Mouse (Mus musculus): Measurements from ENCODE around the gene Ptgis.

- TF ChIP-seq USF1 (IDR thresholded peaks at IDR 0.05; ENCODE audit: low read depth) (no peak), MYOG (IDR thresholded peaks at IDR 0.05; ENCODE audit: control insufficient read depth in 1 of 3, insufficient read depth in 1 of 3, insufficient read length in 2 of 3, low read depth in 2 of 3) (no peak), POLR2A (IDR thresholded peaks at IDR 0.05; ENCODE audit: insufficient read length, low read depth) (no peak), MAX (IDR thresholded peaks at IDR 0.05; ENCODE audit: low read depth) (no peak), E2F4 (IDR thresholded peaks at IDR 0.05; ENCODE audit: insufficient read depth) (no peak), TCF3 (IDR thresholded peaks at IDR 0.05; ENCODE audit: insufficient read length, low read depth) (no peak), CEBPB (IDR thresholded peaks at IDR 0.05; ENCODE audit: insufficient read depth, poor library complexity, severe bottlenecking) (no peak), TCF12 (IDR thresholded peaks at IDR 0.05; ENCODE audit: insufficient read depth, poor library complexity, severe bottlenecking) (no peak), POLR2AphosphoS2 (IDR thresholded peaks at IDR 0.05; ENCODE audit: insufficient read length, low read depth) (no peak), REST (IDR thresholded peaks at IDR 0.05; ENCODE audit: insufficient read depth, insufficient read length) (no peak), MYOD1 (IDR thresholded peaks at IDR 0.05; ENCODE audit: control insufficient read depth in 1 of 3, insufficient read length in 2 of 3, low read depth in 2 of 3) (no peak)
These were observed 30.7 kb upstream of the Ptgis start for GRCm38 (mm10) chr2:167271121-167271521.

Data from myocyte (in vitro differentiated cells).